Mouse (Mus musculus): Measurements from ENCODE around the gene Zfp580.
"Not testable (repeated sequence)": the region's sequence is repeated elsewhere in the genome, so short reads cannot be mapped to it uniquely, and the experiment has no call there.

Gene Zfp580

GRCm38 (mm10) chr7:5064886-5065285, 13.5 kb downstream of the Zfp580 start:
- no peak for DNase-seq (ENCODE audit: low spot score in 2 of 2)

GRCm38 (mm10) chr7:5073586-5073985, 22.2 kb downstream of the Zfp580 start:
- DNase-seq (ENCODE audit: low spot score in 2 of 2): no peak

- no peak for DNase-seq (ENCODE audit: low spot score in 2 of 2)
Measured at GRCm38 (mm10) chr7:5074984-5075383, 23.6 kb downstream of the Zfp580 start.

- no peak for DNase-seq (ENCODE audit: low spot score in 2 of 2)
Measured at GRCm38 (mm10) chr7:5076931-5077330, 25.6 kb downstream of the Zfp580 start.

GRCm38 (mm10) chr7:5079365-5080009, 28.1 kb downstream of the Zfp580 start:
- not testable (repeated sequence) for DNase-seq (ENCODE audit: low spot score in 2 of 2)

- DNase-seq (ENCODE audit: low spot score in 2 of 2): peak; percentile 98
Measured at GRCm38 (mm10) chr7:5080010-5080751, 28.8 kb downstream of the Zfp580 start, which contains the start of gene Epn1. Epn1 (plus strand) TSS chr7:5080235.

GRCm38 (mm10) chr7:5080815-5081214, 29.5 kb downstream of the Zfp580 start:
- no peak for DNase-seq (ENCODE audit: low spot score in 2 of 2)

GRCm38 (mm10) chr7:5081241-5081640, 29.9 kb downstream of the Zfp580 start:
- DNase-seq (ENCODE audit: low spot score in 2 of 2): no peak

- no peak for DNase-seq (ENCODE audit: low spot score in 2 of 2)
Measured at GRCm38 (mm10) chr7:5081939-5082338, 30.6 kb downstream of the Zfp580 start.

- DNase-seq (ENCODE audit: low spot score in 2 of 2): no peak
Measured at GRCm38 (mm10) chr7:5083325-5084105, 32.2 kb downstream of the Zfp580 start.

- DNase-seq (ENCODE audit: low spot score in 2 of 2): no peak
Measured at GRCm38 (mm10) chr7:5085512-5085911, 34.2 kb downstream of the Zfp580 start.

- DNase-seq (ENCODE audit: low spot score in 2 of 2): no peak
Measured at GRCm38 (mm10) chr7:5086921-5087440, 35.6 kb downstream of the Zfp580 start.

- no peak for DNase-seq (ENCODE audit: low spot score in 2 of 2)
Measured at GRCm38 (mm10) chr7:5087886-5088285, 36.5 kb downstream of the Zfp580 start.

- no peak for DNase-seq (ENCODE audit: low spot score in 2 of 2)
Measured at GRCm38 (mm10) chr7:5089853-5090252, 38.5 kb downstream of the Zfp580 start.

- peak in 1 of 2 experiments; percentile 29 for DNase-seq (ENCODE audit: low spot score in 2 of 2)
Measured at GRCm38 (mm10) chr7:5091008-5091728, 39.8 kb downstream of the Zfp580 start.

- peak in 1 of 2 experiments; percentile 18 for DNase-seq (ENCODE audit: low spot score in 2 of 2)
Measured at GRCm38 (mm10) chr7:5092381-5092780, 41.0 kb downstream of the Zfp580 start.

GRCm38 (mm10) chr7:5092831-5093510, 41.6 kb downstream of the Zfp580 start:
- peak in 1 of 2 experiments; percentile 26 for DNase-seq (ENCODE audit: low spot score in 2 of 2)

GRCm38 (mm10) chr7:5098769-5099168, 47.4 kb downstream of the Zfp580 start:
- DNase-seq (ENCODE audit: low spot score in 2 of 2): no peak

- no peak for DNase-seq (ENCODE audit: low spot score in 2 of 2)
Measured at GRCm38 (mm10) chr7:5099796-5100195, 48.5 kb downstream of the Zfp580 start.

GRCm38 (mm10) chr7:5101066-5101663, 49.8 kb downstream of the Zfp580 start:
- peak in 1 of 2 experiments; percentile 57 for DNase-seq (ENCODE audit: low spot score in 2 of 2)

Measured in right cerebral cortex, postnatal 10 days (tissue).